Mouse (Mus musculus) layer of hippocampus, adult 2 months (tissue): ENCODE results near the gene Clic4. TPM values are rescaled to one million over a fixed set of nuclear protein-coding genes. Genes with fewer than 3 reads are reported as not detected.

ENCODE experiments used
- DNase-seq, 2 experiments: peaks; one replicate each; pipeline ENCODE4 v3.0.0; 2022; ENCODE audit warnings: low spot score in 2 of 2
- H3K27ac ChIP-seq: fragments of 200-600 bp; 2 replicates; pipeline ENCODE4 v1.8.1; 2022
- H3K4me3 ChIP-seq: fragments of 200-600 bp; 2 replicates; pipeline ENCODE4 v1.8.1; 2022; ENCODE audit warnings: mild to moderate bottlenecking
- CTCF ChIP-seq: fragments of 200-600 bp; conservative IDR thresholded peaks from 2 replicates; pipeline ENCODE4 v1.8.1; 2022; ENCODE audit warnings: antibody characterized with exemption, mild to moderate bottlenecking, moderate library complexity
- total RNA-seq, 2 experiments: library from RNA; stranded (reverse); gene quantifications; 2 replicates each; pipeline ENCODE4 v1.2.3; 2021

Gene Clic4
- total RNA-seq, 2 experiments from 2014 or later, result 31.2 to 34.2 TPM

DNA sequence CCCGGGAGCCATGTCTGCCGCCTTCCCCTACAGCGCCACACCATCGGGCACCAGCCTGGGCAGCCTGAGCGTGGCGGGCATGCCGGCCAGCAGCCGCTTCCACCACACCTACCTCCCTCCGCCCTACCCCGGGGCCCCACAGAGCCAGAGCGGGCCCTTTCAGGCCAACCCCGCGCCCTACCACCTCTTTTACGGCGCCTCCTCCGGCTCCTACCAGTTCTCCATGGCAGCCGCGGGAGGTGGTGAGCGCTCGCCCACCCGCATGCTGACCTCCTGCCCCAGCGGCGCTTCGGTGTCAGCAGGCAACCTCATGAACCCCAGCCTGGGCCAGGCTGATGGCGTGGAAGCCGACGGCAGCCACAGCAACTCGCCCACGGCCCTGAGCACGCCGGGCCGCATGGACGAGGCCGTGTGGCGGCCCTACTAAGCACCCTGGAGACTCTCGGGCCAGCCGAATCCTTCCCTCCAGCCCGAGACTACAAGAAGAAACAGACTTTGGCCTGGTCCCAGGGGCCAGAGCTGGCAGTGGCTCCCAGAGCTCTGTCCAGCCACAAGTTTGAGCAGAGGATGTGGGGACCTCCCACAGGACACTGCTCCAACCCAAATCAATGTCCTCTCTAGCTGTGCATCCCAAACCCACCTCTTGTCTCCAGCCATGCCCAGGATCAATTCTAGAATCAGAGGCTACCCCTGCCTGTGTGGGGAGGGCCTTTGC, 97.1 kb downstream of the Clic4 start:
- DNase-seq, result no peak
- Histone ChIP-seq H3K4me3 (no peak overlapping the region), H3K27ac (no peak overlapping the region)
- no peak for TF ChIP-seq CTCF

- no peak for TF ChIP-seq CTCF
- Histone ChIP-seq H3K4me3 (no peak overlapping the region), H3K27ac (no peak overlapping the region)
- DNase-seq, result no peak
These were observed 101.2 kb downstream of the Clic4 start for GRCm38 (mm10) chr4:135171304-135171875.

- DNase-seq, result no peak
- no peak overlapping the region for H3K27ac ChIP-seq
- TF ChIP-seq CTCF, result no peak
- no peak overlapping the region for H3K4me3 ChIP-seq
These were observed 103.1 kb downstream of the Clic4 start for GRCm38 (mm10) chr4:135169501-135169900.

DNA sequence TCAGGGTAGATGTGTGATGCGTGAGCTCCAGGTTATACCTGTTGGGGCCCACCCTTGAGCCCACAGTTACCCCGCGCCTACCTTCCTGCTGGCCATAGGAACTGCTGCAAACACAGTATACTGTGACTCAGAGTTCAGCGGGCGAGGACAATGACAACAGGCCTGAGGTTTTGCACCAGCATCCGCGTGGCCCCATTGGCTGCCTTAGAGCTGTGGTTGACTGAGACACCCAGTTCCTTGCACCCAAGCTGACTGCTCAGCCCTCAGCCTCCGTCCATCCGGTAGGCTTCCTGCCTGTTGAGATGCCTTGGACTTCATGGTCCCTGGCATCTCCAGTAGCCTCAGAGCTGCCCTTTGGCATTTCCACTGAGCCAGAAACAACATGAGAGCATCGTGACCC, 103.5 kb downstream of the Clic4 start:
- no peak overlapping the region for H3K4me3 ChIP-seq
- no peak overlapping the region for H3K27ac ChIP-seq
- no peak for DNase-seq
- no peak for TF ChIP-seq CTCF

DNA sequence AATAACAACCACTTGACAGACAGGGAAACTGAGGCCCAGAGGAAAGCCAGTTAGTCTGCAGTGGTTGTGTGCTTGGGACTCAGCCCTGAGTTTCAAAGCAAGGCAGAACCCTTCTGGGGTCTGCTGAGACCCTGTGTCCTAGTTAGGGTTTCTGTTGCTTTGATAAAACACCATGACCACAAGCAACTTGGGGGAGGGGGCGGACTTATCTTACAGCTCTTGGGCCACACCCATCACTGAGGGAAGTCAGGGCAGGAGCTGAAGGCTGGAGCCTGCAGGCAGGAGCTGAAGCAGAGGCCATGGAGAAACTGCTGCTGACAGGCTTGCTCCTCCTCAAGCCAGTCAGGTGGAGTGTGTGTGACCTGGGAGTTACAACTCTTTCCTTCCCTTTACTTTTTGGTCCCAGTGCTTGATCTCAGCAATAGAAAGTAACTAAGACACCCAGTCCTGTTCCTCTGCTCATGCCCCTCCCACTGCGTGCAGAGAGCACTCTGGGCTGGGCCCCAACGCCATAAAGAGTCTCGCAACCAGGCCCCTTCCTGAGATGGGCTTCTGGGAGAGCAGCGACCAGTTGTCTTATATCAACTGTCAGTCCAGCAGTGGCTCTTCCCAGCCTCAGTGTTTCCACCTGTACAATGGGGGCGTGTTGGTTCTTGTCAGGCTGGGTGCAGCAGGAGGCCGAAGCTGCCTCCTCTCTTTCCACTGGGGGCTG, 104.6 kb downstream of the Clic4 start:
- TF ChIP-seq CTCF, result no peak
- DNase-seq, result no peak
- Histone ChIP-seq H3K4me3 (no peak overlapping the region), H3K27ac (no peak overlapping the region)

DNA sequence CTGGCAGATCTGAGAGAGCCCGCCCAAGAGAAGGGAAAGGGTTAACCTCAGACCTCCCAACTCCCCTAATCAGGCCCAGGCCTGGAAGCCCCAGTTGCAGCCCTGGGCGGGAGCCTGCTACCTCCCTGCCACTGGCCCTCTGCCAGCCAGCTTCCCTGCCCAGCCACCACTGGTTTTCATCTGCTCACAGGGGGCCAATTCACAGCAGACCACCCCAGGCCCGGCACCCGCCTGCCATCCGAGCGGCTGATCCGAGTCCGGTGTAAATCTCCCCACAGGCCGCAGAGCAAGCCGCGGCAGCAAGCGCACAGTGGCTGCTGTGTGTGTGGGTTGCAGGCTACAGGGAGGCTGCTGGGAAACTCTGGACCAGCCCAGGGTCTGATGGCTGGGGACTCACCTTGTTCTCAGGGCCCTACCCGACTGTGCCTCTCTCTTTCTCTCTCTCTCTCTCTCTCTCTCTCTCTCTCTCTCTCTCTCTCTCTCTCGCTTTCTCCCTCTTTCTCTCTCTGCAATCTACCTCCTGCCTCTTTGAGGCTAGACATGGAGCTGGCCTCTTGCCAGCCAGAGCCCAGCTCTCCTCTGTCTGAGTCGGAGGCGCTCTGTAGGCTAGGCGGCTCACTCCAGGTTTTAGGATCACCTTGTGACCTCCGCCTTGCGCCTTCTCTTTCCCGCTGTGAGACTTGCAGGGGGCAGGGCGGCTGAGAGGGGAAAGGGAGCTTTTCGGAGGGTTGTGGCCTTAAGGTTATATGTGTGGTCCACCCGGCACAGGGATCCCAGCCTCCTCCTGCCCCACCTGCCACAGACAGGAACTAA, 106.0 kb downstream of the Clic4 start:
- no peak for DNase-seq
- H3K27ac ChIP-seq, result no peak overlapping the region
- no peak for TF ChIP-seq CTCF
- H3K4me3 ChIP-seq, result no peak overlapping the region

DNA sequence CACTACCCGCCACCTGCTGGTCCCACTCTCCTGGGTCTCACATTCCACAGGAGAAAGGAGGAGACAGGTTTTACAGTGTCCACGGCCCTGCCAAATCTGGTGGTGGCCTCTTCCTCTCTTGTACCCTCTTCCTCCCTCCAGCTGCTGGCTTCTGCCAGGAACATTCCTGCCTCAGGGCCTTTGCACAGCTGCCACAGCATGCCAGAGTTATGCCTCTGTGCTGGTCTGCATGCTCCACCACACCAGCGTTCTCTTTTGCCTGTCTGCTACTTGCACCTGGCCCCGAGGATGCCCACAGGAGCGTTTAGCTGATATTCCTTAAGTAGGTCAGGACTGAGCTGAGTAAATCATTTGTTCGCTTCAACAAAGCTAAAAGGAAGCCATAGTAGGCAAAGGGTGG, 106.9 kb downstream of the Clic4 start:
- no peak overlapping the region for H3K27ac ChIP-seq
- DNase-seq, result no peak
- no peak for TF ChIP-seq CTCF
- no peak overlapping the region for H3K4me3 ChIP-seq

Other genes starting within 250 kb of the Clic4 start
- not detected for gene Runx3, start 152.2 kb downstream of the Clic4 start, total RNA-seq
- gene Srrm1, start 80.5 kb upstream of the Clic4 start, total RNA-seq, result 100 to 1,000 TPM; 136 to 153 TPM
- under 1 TPM; 0.39 to 0.92 TPM for gene Ncmap, start 125.4 kb upstream of the Clic4 start, total RNA-seq
- 10 to 100 TPM; 20.3 to 23.4 TPM for gene Rcan3, start 161.0 kb upstream of the Clic4 start, total RNA-seq
- 1 to 10 TPM; 1.4 to 2.2 TPM for gene Stpg1, start 222.0 kb upstream of the Clic4 start, total RNA-seq
- 10 to 100 TPM; 81.8 to 85.3 TPM for gene Nipal3, start 222.2 kb upstream of the Clic4 start, total RNA-seq